Mouse (Mus musculus) forelimb bud, embryonic 11.5 days (tissue): Measurements from ENCODE around the gene Tcaf3.

ENCODE experiments used
- DNase-seq: peaks from one replicate; pipeline ENCODE4 v3.0.0-alpha.2; 2012; ENCODE audit warnings: low read depth, low spot score

Gene Tcaf3

GRCm38 (mm10) chr6:42542036-42543031 is 55.2 kb downstream of the Tcaf3 start:
- no peak for DNase-seq

GRCm38 (mm10) chr6:42540681-42541080 is 56.8 kb downstream of the Tcaf3 start:
- DNase-seq, result peak; percentile 67

DNA sequence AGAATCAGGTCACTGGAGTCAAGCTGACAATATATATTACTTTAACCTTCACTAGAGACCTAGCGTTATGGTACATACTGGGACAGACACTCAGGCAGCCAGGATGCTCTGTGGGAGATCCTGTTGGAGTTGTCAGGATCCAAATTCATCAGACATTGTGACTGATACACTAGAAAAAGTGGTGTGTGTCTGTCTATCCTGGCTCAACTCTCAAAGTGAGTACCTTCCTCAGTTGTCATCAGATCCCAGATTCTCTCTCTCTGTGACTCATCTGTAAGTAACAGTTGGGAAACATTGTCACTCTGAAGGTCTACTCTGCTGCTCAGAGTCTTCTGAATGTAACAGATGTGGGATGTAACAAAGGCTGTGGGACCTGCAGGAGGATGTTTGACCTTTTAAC is 57.8 kb downstream of the Tcaf3 start:
- no peak for DNase-seq
